In the genomic region with DNA sequence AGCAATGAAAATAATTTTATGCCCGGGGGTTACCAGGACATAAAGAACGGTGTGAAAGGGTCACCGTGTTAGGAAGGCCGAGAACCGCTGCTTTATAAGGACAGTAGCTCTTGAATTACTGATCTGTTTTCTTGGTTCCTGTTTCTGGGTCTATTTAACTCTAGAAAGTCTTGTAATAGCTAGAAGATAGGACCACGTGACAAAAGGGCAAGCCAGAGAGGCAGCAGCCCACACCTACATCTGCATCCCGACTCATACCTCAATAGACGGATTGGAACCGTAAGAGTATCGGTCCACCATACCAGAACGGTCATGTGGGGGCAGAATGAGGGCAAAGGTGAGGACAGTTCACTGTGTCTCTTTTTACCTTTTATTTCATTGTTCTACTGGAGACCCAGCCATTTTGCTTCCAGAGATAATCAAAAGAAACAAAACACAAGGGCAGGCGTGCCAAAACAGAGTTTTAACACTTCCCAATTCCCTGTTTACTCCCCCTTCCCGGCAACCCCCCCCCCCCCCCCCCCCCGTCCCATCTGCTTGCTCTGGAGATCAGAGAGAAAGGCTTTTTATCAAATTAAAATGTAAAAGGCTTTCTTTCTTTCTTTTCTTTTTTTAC, we compare ENCODE assay signal across 9 mouse cellular contexts. TPM values are rescaled to one million over a fixed set of nuclear protein-coding genes. Genes with fewer than 3 reads are reported as not detected.
DNase-seq lines count a peak whose midpoint lies in the region; ATAC-seq and TF ChIP-seq lines count a peak whose summit lies in the region.
"Had no signal": no experiment of that assay in that cellular context is flagged by ENCODE, and none has a peak within 500 bp of the region (broad histone marks: within the 10 kb centered on the region; RNA-seq: fewer than 3 reads in every experiment).

No protein-coding gene starts in this region.

- no peak for TF ChIP-seq CTCF in stomach, postnatal 0 days (IDR thresholded peaks at IDR 0.05; ENCODE audit: low read depth)

- WGBS in kidney, embryonic 14.5 days: 52% methylated on average over 14 of the region's 14 CpGs
- WGBS in midbrain, embryonic 13.5 days: 64% methylated on average over 14 of the region's 14 CpGs
- WGBS in midbrain, embryonic 11.5 days: 78% methylated on average over 14 of the region's 14 CpGs
- WGBS in intestine, embryonic 16.5 days: 68% methylated on average over 14 of the region's 14 CpGs
- 55% methylated on average over 13 of the region's 14 CpGs for WGBS in stomach, postnatal 0 days

- no peak overlapping the region for H3K4me2 ChIP-seq in kidney, embryonic 14.5 days (replicated peaks; ENCODE audit: low read depth, low read length)
- no peak overlapping the region for H3K4me2 ChIP-seq in midbrain, embryonic 13.5 days (replicated peaks)
- H3K4me2 ChIP-seq in midbrain, embryonic 11.5 days: no peak overlapping the region
- no peak overlapping the region for H3K4me2 ChIP-seq in intestine, embryonic 16.5 days (ENCODE audit: low read depth, low read length)
- H3K4me2 ChIP-seq in stomach, postnatal 0 days (replicated peaks; ENCODE audit: low read depth): peak overlapping the region; percentile 29

- no peak for TF ChIP-seq EP300 in stomach, postnatal 0 days (optimal IDR thresholded peaks at IDR 0.05)

- DNase-seq in kidney, postnatal 36 days: no peak
- no peak for DNase-seq in midbrain, embryonic 11.5 days (ENCODE audit: low spot score, missing footprints)
- no peak for DNase-seq in stomach, postnatal 0 days (ENCODE audit: low spot score)
- DNase-seq in layer of hippocampus, adult 9-11 months: no peak

- no peak overlapping the region for H3K4me3 ChIP-seq in kidney, embryonic 14.5 days (ENCODE audit: low read length)
- H3K4me3 ChIP-seq in midbrain, embryonic 13.5 days (replicated peaks): no peak overlapping the region
- H3K4me3 ChIP-seq in midbrain, embryonic 11.5 days (ENCODE audit: low read depth, low read length): no peak overlapping the region
- no peak overlapping the region for H3K4me3 ChIP-seq in intestine, embryonic 16.5 days (ENCODE audit: low read length)
- H3K4me3 ChIP-seq in stomach, postnatal 0 days (ENCODE audit: low read depth, low read length): no peak overlapping the region

- peak overlapping the region; percentile 31; the same call in 1 of the 2 replicates for H3K27ac ChIP-seq in kidney, embryonic 14.5 days (ENCODE audit: low read depth, low read length)
- 0 out of 2 replicates have a peak overlapping the region, but pooled peaks have one; percentile 9 for H3K27ac ChIP-seq in midbrain, embryonic 13.5 days
- H3K27ac ChIP-seq in midbrain, embryonic 11.5 days (ENCODE audit: low read depth, low read length): no peak overlapping the region
- H3K27ac ChIP-seq in intestine, embryonic 16.5 days (ENCODE audit: low read length): peak overlapping the region; percentile 8; the same call in 1 of the 2 replicates
- peak overlapping the region; percentile 14; the same call in 1 of the 2 replicates for H3K27ac ChIP-seq in stomach, postnatal 0 days (replicated peaks)

- no peak for ATAC-seq in kidney, embryonic 14.5 days (ENCODE audit: low FRiP score, low TSS enrichment)
- no peak for ATAC-seq in midbrain, embryonic 13.5 days
- ATAC-seq in midbrain, embryonic 11.5 days (ENCODE audit: low FRiP score): no peak
- 0 out of 2 replicates have a peak, but pooled peaks have one; percentile 18 for ATAC-seq in intestine, embryonic 16.5 days
- ATAC-seq in stomach, postnatal 0 days (ENCODE audit: low FRiP score, low TSS enrichment): no peak

- H3K4me1 ChIP-seq in kidney, embryonic 14.5 days (ENCODE audit: control insufficient read depth, insufficient read depth, low read length): 0 out of 2 replicates have a peak, but pooled peaks cover 5% of the 10 kb centered on the region
- peaks cover 21% of the 10 kb centered on the region for H3K4me1 ChIP-seq in midbrain, embryonic 13.5 days (replicated peaks)
- H3K4me1 ChIP-seq in midbrain, embryonic 11.5 days (ENCODE audit: control insufficient read depth, insufficient read depth, low read length): peaks cover 5% of the 10 kb centered on the region
- peaks cover 10% of the 10 kb centered on the region for H3K4me1 ChIP-seq in intestine, embryonic 16.5 days (ENCODE audit: control insufficient read depth, insufficient read depth, low read length)
- no peaks in the 10 kb centered on the region for H3K4me1 ChIP-seq in stomach, postnatal 0 days (replicated peaks; ENCODE audit: control insufficient read depth, insufficient read depth)

- no peak overlapping the region for H3K9ac ChIP-seq in kidney, embryonic 14.5 days (ENCODE audit: low read depth, low read length)
- H3K9ac ChIP-seq in midbrain, embryonic 13.5 days (replicated peaks): no peak overlapping the region
- no peak overlapping the region for H3K9ac ChIP-seq in midbrain, embryonic 11.5 days (ENCODE audit: low read length)
- H3K9ac ChIP-seq in intestine, embryonic 16.5 days (ENCODE audit: low read depth, low read length): no peak overlapping the region
- H3K9ac ChIP-seq in stomach, postnatal 0 days (ENCODE audit: low read length): 0 out of 2 replicates have a peak overlapping the region, but pooled peaks have one; percentile 1

- no peaks in the 10 kb centered on the region for H3K36me3 ChIP-seq in kidney, embryonic 14.5 days (ENCODE audit: control insufficient read depth, insufficient read depth, low read length)
- 0 out of 2 replicates have a peak, but pooled peaks cover 3% of the 10 kb centered on the region for H3K36me3 ChIP-seq in midbrain, embryonic 13.5 days
- no peaks in the 10 kb centered on the region for H3K36me3 ChIP-seq in midbrain, embryonic 11.5 days (ENCODE audit: control insufficient read depth, insufficient read depth, low read length)
- H3K36me3 ChIP-seq in intestine, embryonic 16.5 days (ENCODE audit: control insufficient read depth, insufficient read depth, low read length): no peaks in the 10 kb centered on the region
- H3K36me3 ChIP-seq in stomach, postnatal 0 days (ENCODE audit: control insufficient read depth, insufficient read depth, low read length): no peaks in the 10 kb centered on the region

- H3K27me3 ChIP-seq in kidney, embryonic 14.5 days (ENCODE audit: control insufficient read depth, insufficient read depth, low read length): no peaks in the 10 kb centered on the region
- H3K27me3 ChIP-seq in midbrain, embryonic 13.5 days: no peaks in the 10 kb centered on the region
- H3K27me3 ChIP-seq in midbrain, embryonic 11.5 days (ENCODE audit: control insufficient read depth, insufficient read depth, low read length): no peaks in the 10 kb centered on the region
- H3K27me3 ChIP-seq in intestine, embryonic 16.5 days (replicated peaks; ENCODE audit: control insufficient read depth, insufficient read depth, low read length): no peaks in the 10 kb centered on the region
- no peaks in the 10 kb centered on the region for H3K27me3 ChIP-seq in stomach, postnatal 0 days (ENCODE audit: control insufficient read depth, insufficient read depth, low read length)

- H3K9me3 ChIP-seq in kidney, embryonic 14.5 days (ENCODE audit: control insufficient read depth, low read length): no peaks in the 10 kb centered on the region
- H3K9me3 ChIP-seq in midbrain, embryonic 13.5 days: no peaks in the 10 kb centered on the region
- no peaks in the 10 kb centered on the region for H3K9me3 ChIP-seq in midbrain, embryonic 11.5 days (ENCODE audit: control insufficient read depth, low read length)
- H3K9me3 ChIP-seq in intestine, embryonic 16.5 days (ENCODE audit: control insufficient read depth, low read length): no peaks in the 10 kb centered on the region
- H3K9me3 ChIP-seq in stomach, postnatal 0 days (ENCODE audit: control insufficient read depth, low read length): no peaks in the 10 kb centered on the region

RNA-seq across cellular contexts. Expression of a gene that starts 27.7 kb away (rescaled TPM):
- polyA plus RNA-seq in kidney, embryonic 14.5 days (2014; fragmentation: Nextera tagmentation; extraction: Ambion mirVana): 5.8 and 12.1 TPM in 2 replicates
- polyA plus RNA-seq in midbrain, embryonic 13.5 days (2015; fragmentation: Nextera tagmentation; extraction: Ambion mirVana): 4.6 and 4.9 TPM in 2 replicates
- polyA plus RNA-seq in midbrain, embryonic 11.5 days (2014; fragmentation: Nextera tagmentation; extraction: Ambion mirVana): 2.8 and 3.0 TPM in 2 replicates
- 45.7 and 60.3 TPM in 2 replicates for polyA plus RNA-seq in intestine, embryonic 16.5 days (2015; fragmentation: Nextera tagmentation; extraction: Ambion mirVana)
- polyA plus RNA-seq in stomach, postnatal 0 days (2015; fragmentation: Nextera tagmentation; extraction: Ambion mirVana): 3.1 and 4.2 TPM in 2 replicates

RNA-seq across cellular contexts. Expression of a gene that starts 42.1 kb away (rescaled TPM):
- not detected in 2 replicates for polyA plus RNA-seq in kidney, embryonic 14.5 days (2014; fragmentation: Nextera tagmentation; extraction: Ambion mirVana)
- not detected in 2 replicates for polyA plus RNA-seq in midbrain, embryonic 13.5 days (2015; fragmentation: Nextera tagmentation; extraction: Ambion mirVana)
- polyA plus RNA-seq in midbrain, embryonic 11.5 days (2014; fragmentation: Nextera tagmentation; extraction: Ambion mirVana): 0.12 TPM in 1 of 2 replicates, not detected in the other
- polyA plus RNA-seq in intestine, embryonic 16.5 days (2015; fragmentation: Nextera tagmentation; extraction: Ambion mirVana): 0.28 TPM in 1 of 2 replicates, not detected in the other
- polyA plus RNA-seq in stomach, postnatal 0 days (2015; fragmentation: Nextera tagmentation; extraction: Ambion mirVana): 0.10 TPM in 1 of 2 replicates, not detected in the other
- polyA plus RNA-seq: cortical plate, adult 2 months had no signal

RNA-seq across cellular contexts. Expression of a gene that starts 55.5 kb away (rescaled TPM):
- 0.08 and 0.16 TPM in 2 replicates for polyA plus RNA-seq in kidney, embryonic 14.5 days (2014; fragmentation: Nextera tagmentation; extraction: Ambion mirVana)
- polyA plus RNA-seq in midbrain, embryonic 13.5 days (2015; fragmentation: Nextera tagmentation; extraction: Ambion mirVana): 0.27 and 0.32 TPM in 2 replicates
- 0.11 and 0.22 TPM in 2 replicates for polyA plus RNA-seq in midbrain, embryonic 11.5 days (2014; fragmentation: Nextera tagmentation; extraction: Ambion mirVana)
- polyA plus RNA-seq in intestine, embryonic 16.5 days (2015; fragmentation: Nextera tagmentation; extraction: Ambion mirVana): 0.07 and 0.15 TPM in 2 replicates
- polyA plus RNA-seq in stomach, postnatal 0 days (2015; fragmentation: Nextera tagmentation; extraction: Ambion mirVana): 0.08 and 0.11 TPM in 2 replicates

RNA-seq across cellular contexts. Expression of a gene that starts 59.8 kb away (rescaled TPM):
- polyA plus RNA-seq in kidney, embryonic 14.5 days (2014; fragmentation: Nextera tagmentation; extraction: Ambion mirVana): not detected in 2 replicates
- polyA plus RNA-seq in midbrain, embryonic 13.5 days (2015; fragmentation: Nextera tagmentation; extraction: Ambion mirVana): not detected in 2 replicates
- not detected in 2 replicates for polyA plus RNA-seq in midbrain, embryonic 11.5 days (2014; fragmentation: Nextera tagmentation; extraction: Ambion mirVana)
- 0.13 TPM in 1 of 2 replicates, not detected in the other for polyA plus RNA-seq in intestine, embryonic 16.5 days (2015; fragmentation: Nextera tagmentation; extraction: Ambion mirVana)
- polyA plus RNA-seq in stomach, postnatal 0 days (2015; fragmentation: Nextera tagmentation; extraction: Ambion mirVana): not detected in 2 replicates
- polyA plus RNA-seq: cortical plate, adult 2 months; limb, embryonic 14.5 days had no signal
